Mouse (Mus musculus) MEL (cell line): ENCODE measurements around the gene Arpp21. TPM values are rescaled to one million over a fixed set of nuclear protein-coding genes. Genes with fewer than 3 reads are reported as not detected.

ENCODE experiments used
- DNase-seq: peaks from one replicate; pipeline ENCODE4 v3.0.0; 2011; ENCODE audit warnings: low read depth, low spot score
- H3K27ac ChIP-seq: 2 replicates; pipeline ENCODE4 v1.5.1; 2012; ENCODE audit warnings: low read depth, mild to moderate bottlenecking, control low read depth, low read length, moderate library complexity; ENCODE audit not compliant: control insufficient read depth
- H3K27me3 ChIP-seq, 2 experiments: fragments of 150-350 bp in 1 of 2; sonication (generic) in 1 of 2; 2 replicates each; pipeline ENCODE4 v1.6.1; 2012; ENCODE audit warnings: low read length in 2 of 2, mild to moderate bottlenecking in 2 of 2, improper control_type of control experiment in 1 of 2, moderate library complexity in 1 of 2; ENCODE audit not compliant: insufficient read depth in 2 of 2, control insufficient read depth in 1 of 2
- H3K36me3 ChIP-seq, 2 experiments: 2 replicates each; pipeline ENCODE4 v1.6.1; 2012 to 2014; ENCODE audit warnings: low read length in 2 of 2, improper control_type of control experiment in 1 of 2, inconsistent platforms in 1 of 2, mild to moderate bottlenecking in 1 of 2; ENCODE audit not compliant: insufficient read depth in 2 of 2, control insufficient read depth in 1 of 2
- H3K4me1 ChIP-seq, 2 experiments: fragments of 150-350 bp in 1 of 2; sonication (generic) in 1 of 2; 2 replicates each; pipeline ENCODE4 v1.6.1; 2012; ENCODE audit warnings: low read length in 2 of 2, improper control_type of control experiment in 1 of 2, mild to moderate bottlenecking in 1 of 2; ENCODE audit not compliant: insufficient read depth in 2 of 2, control insufficient read depth in 1 of 2
- H3K4me3 ChIP-seq, 2 experiments: fragments of 150-350 bp in 1 of 2; sonication (generic) in 1 of 2; 2 replicates each; pipeline ENCODE4 v1.5.1; 2012; ENCODE audit warnings: low read depth in 2 of 2, low read length in 2 of 2, mild to moderate bottlenecking in 2 of 2, moderate library complexity in 2 of 2, control low read depth in 1 of 2, improper control_type of control experiment in 1 of 2; ENCODE audit not compliant: control insufficient read depth in 1 of 2, insufficient read depth in 1 of 2
- H3K79me2 ChIP-seq: 2 replicates; pipeline ENCODE4 v1.6.1; 2012; ENCODE audit warnings: mild to moderate bottlenecking, low read length, moderate library complexity; ENCODE audit not compliant: control insufficient read depth, poor library complexity, insufficient read depth
- H3K9ac ChIP-seq: 2 replicates; pipeline ENCODE4 v1.6.1; 2012; ENCODE audit warnings: low read depth, mild to moderate bottlenecking, control low read depth, low read length, moderate library complexity; ENCODE audit not compliant: control insufficient read depth, poor library complexity, severe bottlenecking
- H3K9me3 ChIP-seq: fragments of 150-350 bp; sonication (generic); replicated peaks from 2 replicates; pipeline ENCODE4 v1.6.1; 2012; ENCODE audit warnings: mild to moderate bottlenecking, low read length, improper control_type of control experiment, moderate library complexity; ENCODE audit not compliant: insufficient read depth
- BHLHE40 ChIP-seq: IDR thresholded peaks from 2 replicates; pipeline ENCODE4 v1.6.1; 2012; ENCODE audit warnings: low read depth, mild to moderate bottlenecking, inconsistent platforms, low read length, improper control_type of control experiment, borderline replicate concordance
- CHD1 ChIP-seq: IDR thresholded peaks from 2 replicates; pipeline ENCODE4 v1.6.1; 2012; ENCODE audit warnings: low read depth, mild to moderate bottlenecking, inconsistent platforms, low read length, improper control_type of control experiment
- CTCF ChIP-seq, 3 experiments: IDR thresholded peaks in 2 of 3; conservative IDR thresholded peaks in 1 of 3; 2 replicates each; pipeline ENCODE4 v1.5.1; 2011 to 2012; ENCODE audit warnings: low read length in 3 of 3, low read depth in 2 of 3, mild to moderate bottlenecking in 2 of 3, improper control_type of control experiment in 1 of 3, inconsistent platforms in 1 of 3, mixed read lengths in 1 of 3, moderate library complexity in 1 of 3; ENCODE audit not compliant: control insufficient read depth in 1 of 3, insufficient read depth in 1 of 3, poor library complexity in 1 of 3, severe bottlenecking in 1 of 3
- ELF1 ChIP-seq: IDR thresholded peaks from 2 replicates; pipeline ENCODE4 v1.6.1; 2014; ENCODE audit warnings: low read depth, mild to moderate bottlenecking, inconsistent platforms, low read length, improper control_type of control experiment, moderate library complexity
- GABPA ChIP-seq: IDR thresholded peaks from 2 replicates; pipeline ENCODE4 v1.6.1; 2012; ENCODE audit warnings: low read depth, mild to moderate bottlenecking, inconsistent platforms, low read length, improper control_type of control experiment, moderate library complexity
- GATA1 ChIP-seq: IDR thresholded peaks from 2 replicates; pipeline ENCODE4 v1.6.1; 2011; ENCODE audit warnings: low read depth, low read length, improper control_type of control experiment
- HCFC1 ChIP-seq: IDR thresholded peaks from 2 replicates; pipeline ENCODE4 v1.6.1; 2012; ENCODE audit warnings: low read depth, mild to moderate bottlenecking, inconsistent platforms, low read length, improper control_type of control experiment, moderate library complexity
- JUND ChIP-seq: IDR thresholded peaks from 2 replicates; pipeline ENCODE4 v1.6.1; 2011; ENCODE audit warnings: low read depth, mild to moderate bottlenecking, improper control_type of control experiment, low read length
- KAT2A ChIP-seq: conservative IDR thresholded peaks from 2 replicates; pipeline ENCODE4 v1.6.1; 2012; ENCODE audit warnings: low read depth, low read length, improper control_type of control experiment, inconsistent platforms
- MAX ChIP-seq: IDR thresholded peaks from 2 replicates; pipeline ENCODE4 v1.6.1; 2011; ENCODE audit warnings: low read length, improper control_type of control experiment
- MAZ ChIP-seq: IDR thresholded peaks from 2 replicates; pipeline ENCODE4 v1.6.1; 2012; ENCODE audit warnings: low read depth, mild to moderate bottlenecking, inconsistent platforms, low read length, improper control_type of control experiment
- MEF2A ChIP-seq: IDR thresholded peaks from 2 replicates; pipeline ENCODE4 v1.6.1; 2014; ENCODE audit warnings: low read depth, mild to moderate bottlenecking, inconsistent platforms, low read length, improper control_type of control experiment; ENCODE audit not compliant: poor library complexity, insufficient replicate concordance, severe bottlenecking; ENCODE audit errors: extremely low read depth
- MXI1 ChIP-seq: IDR thresholded peaks from 2 replicates; pipeline ENCODE4 v1.6.1; 2011; ENCODE audit warnings: mild to moderate bottlenecking, low read depth, low read length, improper control_type of control experiment
- MYB ChIP-seq: IDR thresholded peaks from 2 replicates; pipeline ENCODE4 v1.6.1; 2011; ENCODE audit warnings: mild to moderate bottlenecking, low read depth, low read length, improper control_type of control experiment
- RAD21 ChIP-seq: IDR thresholded peaks from 2 replicates; pipeline ENCODE4 v1.6.1; 2011; ENCODE audit warnings: mild to moderate bottlenecking, low read depth, low read length, improper control_type of control experiment
- RCOR1 ChIP-seq: IDR thresholded peaks from 2 replicates; pipeline ENCODE4 v1.6.1; 2012; ENCODE audit warnings: low read depth, mild to moderate bottlenecking, inconsistent platforms, low read length, improper control_type of control experiment
- SIN3A ChIP-seq: IDR thresholded peaks from 2 replicates; pipeline ENCODE4 v1.6.1; 2012; ENCODE audit warnings: low read length, improper control_type of control experiment, inconsistent platforms
- SMC3 ChIP-seq: IDR thresholded peaks from 2 replicates; pipeline ENCODE4 v1.6.1; 2011; ENCODE audit warnings: low read depth, low read length, improper control_type of control experiment
- TAL1 ChIP-seq: IDR thresholded peaks from 2 replicates; pipeline ENCODE4 v1.6.1; 2012; ENCODE audit warnings: mild to moderate bottlenecking, inconsistent platforms, low read length, moderate library complexity, mixed read lengths
- TCF12 ChIP-seq: IDR thresholded peaks from 2 replicates; pipeline ENCODE4 v1.6.1; 2014; ENCODE audit warnings: low read depth, mild to moderate bottlenecking, inconsistent platforms, low read length, improper control_type of control experiment, moderate library complexity
- USF1 ChIP-seq: IDR thresholded peaks from 2 replicates; pipeline ENCODE4 v1.6.1; 2014; ENCODE audit warnings: low read depth, mild to moderate bottlenecking, inconsistent platforms, low read length, improper control_type of control experiment, moderate library complexity
- ZC3H11A ChIP-seq: IDR thresholded peaks from 2 replicates; pipeline ENCODE4 v1.6.1; 2012; ENCODE audit warnings: low read depth, mild to moderate bottlenecking, inconsistent platforms, low read length, improper control_type of control experiment
- ZKSCAN1 ChIP-seq: IDR thresholded peaks from 2 replicates; pipeline ENCODE4 v1.6.1; 2012; ENCODE audit warnings: low read depth, mild to moderate bottlenecking, inconsistent platforms, low read length, improper control_type of control experiment, moderate library complexity
- ZMIZ1 ChIP-seq: IDR thresholded peaks from 2 replicates; pipeline ENCODE4 v1.6.1; 2012; ENCODE audit warnings: low read depth, mild to moderate bottlenecking, inconsistent platforms, low read length, improper control_type of control experiment, moderate library complexity
- polyA plus RNA-seq, 2 experiments: library from polyadenylated mRNA; stranded (reverse) in 1 of 2; unstranded in 1 of 2; fragments of >175 nt in 1 of 2; fragments of >200 nt in 1 of 2; gene quantifications; 2 replicates each; pipeline versions ENCODE4 v1.2.1 to v1.2.4; 2012; ENCODE audit warnings: low replicate concordance in 2 of 2, low read depth in 1 of 2; ENCODE audit not compliant: insufficient read length in 2 of 2, insufficient read depth in 1 of 2, missing spikeins in 1 of 2
- total RNA-seq: library from RNA; depleted of rRNA; stranded (reverse); fragments of 300-350 nt; gene quantifications from 2 replicates; pipeline ENCODE4 v1.2.3, GENCODE M21; 2012

Gene Arpp21
- total and polyA plus RNA-seq, 3 experiments, result 0.10 to 0.12 TPM; not detected in 1

DNA sequence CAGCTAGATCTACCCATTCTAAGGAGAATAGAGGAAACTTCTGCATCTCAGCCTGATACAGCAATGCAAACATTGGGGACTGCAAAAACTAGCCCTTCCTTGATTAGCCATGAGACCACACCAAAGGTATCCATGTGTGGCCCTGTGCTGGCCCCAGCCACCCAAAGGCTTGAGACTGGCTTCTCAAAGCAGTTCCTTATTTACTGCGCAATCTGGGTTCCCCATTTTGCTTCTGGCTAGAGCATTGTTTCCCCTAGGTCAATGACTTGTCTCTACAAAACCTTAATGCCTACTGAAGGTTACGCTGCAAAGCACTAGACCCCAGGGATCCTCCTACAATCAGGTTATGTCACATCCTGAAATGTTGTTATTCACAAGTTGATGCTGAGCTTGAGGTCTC is 156.8 kb downstream of the Arpp21 start:
- H3K9me3 ChIP-seq, result no peaks in the 10 kb centered on the region
- TF ChIP-seq TCF12, result no peak
- no peak for TF ChIP-seq GATA1
- TF ChIP-seq JUND, result no peak
- TF ChIP-seq CTCF (IDR thresholded peaks at IDR 0.05 in 2 of 3, conservative IDR thresholded peaks at IDR 0.05 in 1 of 3; ENCODE audit: control insufficient read depth in 1 of 3, insufficient read depth in 1 of 3, low read depth in 2 of 3, low read length in 3 of 3, poor library complexity in 1 of 3, severe bottlenecking in 1 of 3), result no peak
- no peak for TF ChIP-seq ZKSCAN1
- no peak for TF ChIP-seq KAT2A
- TF ChIP-seq MYB, result no peak
- no peak for TF ChIP-seq SMC3
- TF ChIP-seq MEF2A, result no peak
- TF ChIP-seq ELF1, result no peak
- no peak for TF ChIP-seq ZC3H11A
- TF ChIP-seq MAX, result no peak
- TF ChIP-seq GABPA, result no peak
- no peak for TF ChIP-seq MXI1
- TF ChIP-seq CHD1, result no peak
- TF ChIP-seq ZMIZ1, result no peak

DNA sequence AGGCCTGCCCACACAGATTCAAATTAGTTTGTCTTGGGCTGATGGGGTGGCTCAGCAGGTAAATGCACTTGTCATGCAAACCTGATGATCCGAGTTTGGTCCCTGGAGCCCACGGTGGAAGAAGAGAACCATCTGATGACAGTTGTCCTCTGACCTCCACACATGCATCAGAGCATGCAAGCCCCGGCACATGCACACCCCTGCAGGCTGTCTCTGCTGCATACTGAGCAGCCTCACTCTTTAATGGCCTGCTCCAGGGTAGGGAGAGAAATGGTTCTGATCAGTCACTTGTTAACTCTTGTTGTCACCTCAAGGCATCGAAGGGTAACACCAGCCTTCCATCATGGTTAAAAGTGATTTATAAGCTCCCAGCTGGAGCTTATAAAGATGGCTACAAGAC is 157.3 kb downstream of the Arpp21 start:
- no peaks in the 10 kb centered on the region for H3K4me1 ChIP-seq
- no peaks in the 10 kb centered on the region for H3K36me3 ChIP-seq
- no peak for TF ChIP-seq MAZ
- TF ChIP-seq ELF1, result no peak
- no peak for TF ChIP-seq ZMIZ1
- TF ChIP-seq BHLHE40, result no peak
- no peak for TF ChIP-seq RAD21
- TF ChIP-seq MEF2A, result no peak
- no peak for TF ChIP-seq SIN3A
- no peak for TF ChIP-seq RCOR1
- TF ChIP-seq GABPA, result no peak
- no peak for TF ChIP-seq MXI1
- no peak for TF ChIP-seq CHD1
- TF ChIP-seq JUND, result no peak
- no peak for TF ChIP-seq MYB
- no peak for TF ChIP-seq ZC3H11A
- no peak for TF ChIP-seq HCFC1
- TF ChIP-seq CTCF (IDR thresholded peaks at IDR 0.05 in 2 of 3, conservative IDR thresholded peaks at IDR 0.05 in 1 of 3; ENCODE audit: control insufficient read depth in 1 of 3, insufficient read depth in 1 of 3, low read depth in 2 of 3, low read length in 3 of 3, poor library complexity in 1 of 3, severe bottlenecking in 1 of 3), result no peak
- no peak for TF ChIP-seq USF1
- no peak for TF ChIP-seq TAL1

More for the DNA sequence above, 156.8 kb downstream of the Arpp21 start:
- no peak for DNase-seq
- Histone ChIP-seq H3K4me1 (no peaks in the 10 kb centered on the region), H3K36me3 (no peaks in the 10 kb centered on the region), H3K27me3 (no peaks in the 10 kb centered on the region), H3K9ac (no peak overlapping the region), H3K4me3 (no peak overlapping the region), H3K79me2 (no peaks in the 10 kb centered on the region), H3K27ac (no peak overlapping the region)

More for the DNA sequence above, 157.3 kb downstream of the Arpp21 start:
- H3K79me2 ChIP-seq, result no peaks in the 10 kb centered on the region
- H3K4me3 ChIP-seq, result no peak overlapping the region
- no peaks in the 10 kb centered on the region for H3K9me3 ChIP-seq
- no peak overlapping the region for H3K27ac ChIP-seq
- no peak overlapping the region for H3K9ac ChIP-seq
- no peak for DNase-seq
- H3K27me3 ChIP-seq, result no peaks in the 10 kb centered on the region
